In the genomic region with DNA sequence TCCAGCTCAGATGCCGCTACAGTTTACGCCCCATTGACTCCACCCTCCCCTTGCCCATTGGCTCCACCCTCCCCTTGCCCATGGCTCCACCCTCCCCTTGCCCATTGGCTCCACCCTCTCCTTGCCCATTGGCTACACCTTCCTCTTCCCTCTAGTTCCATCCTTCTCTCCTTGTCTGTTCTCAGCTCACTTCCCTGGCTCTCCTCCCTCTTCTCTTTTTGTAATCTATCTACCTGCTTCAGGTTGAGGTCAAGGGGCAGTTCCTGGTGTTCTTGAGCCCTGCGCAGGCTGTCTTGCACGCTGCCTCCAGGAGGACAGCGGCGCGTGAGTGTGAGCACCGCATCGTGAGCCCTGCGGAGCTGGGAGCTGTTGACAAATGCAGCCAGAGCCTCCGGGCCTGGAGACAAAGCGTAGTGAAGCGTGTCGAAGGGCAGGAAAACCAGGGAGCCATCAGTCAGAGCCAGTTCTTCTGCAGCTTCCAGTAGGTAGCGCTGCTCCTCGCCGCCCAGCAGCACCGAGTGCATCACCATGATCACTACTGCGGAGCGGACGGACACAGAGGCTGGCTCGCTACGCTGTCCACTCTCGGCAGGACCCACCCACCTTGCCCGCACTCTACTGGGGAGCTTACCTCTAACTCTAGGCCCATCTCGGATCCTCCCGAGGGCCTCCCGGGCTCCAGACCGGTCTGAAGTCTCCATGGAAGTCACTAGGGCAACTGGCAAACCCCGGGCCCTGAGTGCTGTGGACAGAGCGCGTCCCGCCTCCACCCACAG, we compare ENCODE assay signal across 8 mouse cellular contexts. TPM values are rescaled to one million over a fixed set of nuclear protein-coding genes. Genes with fewer than 3 reads are reported as not detected.
DNase-seq lines count a peak whose midpoint lies in the region; ATAC-seq and TF ChIP-seq lines count a peak whose summit lies in the region.

No protein-coding gene starts in this region.

- H3K36me3 ChIP-seq in hindbrain, embryonic 13.5 days: no peaks in the 10 kb centered on the region
- H3K36me3 ChIP-seq in lung, postnatal 0 days (ENCODE audit: insufficient read depth, low read length): no peaks in the 10 kb centered on the region

- TF ChIP-seq CTCF in lung, postnatal 0 days (IDR thresholded peaks at IDR 0.05): peak; percentile 64

- peaks cover 21% of the 10 kb centered on the region for H3K4me1 ChIP-seq in hindbrain, embryonic 13.5 days (replicated peaks)
- H3K4me1 ChIP-seq in lung, postnatal 0 days (ENCODE audit: insufficient read depth, low read depth, low read length): peaks cover 4% of the 10 kb centered on the region; the same call in 1 of the 2 replicates

- H3K9me3 ChIP-seq in hindbrain, embryonic 13.5 days: no peaks in the 10 kb centered on the region
- no peaks in the 10 kb centered on the region for H3K9me3 ChIP-seq in lung, postnatal 0 days (ENCODE audit: low read length)

- peak overlapping the region; percentile 48 for H3K4me3 ChIP-seq in hindbrain, embryonic 13.5 days
- peak overlapping the region; percentile 31 for H3K4me3 ChIP-seq in lung, postnatal 0 days (ENCODE audit: low read depth, low read length)

- ATAC-seq in frontal cortex, adult (ENCODE audit: low TSS enrichment): peak; percentile 98
- peak; percentile 93 for ATAC-seq in hindbrain, embryonic 13.5 days (ENCODE audit: low FRiP score)
- peak; percentile 93 for ATAC-seq in lung, postnatal 0 days

- 1% methylated on average over 32 of the region's 33 CpGs for WGBS in hindbrain, embryonic 13.5 days
- WGBS in lung, postnatal 0 days: 2% methylated on average over 33 of the region's 33 CpGs

- peak; percentile 93 for DNase-seq in Muller cell, postnatal 12 days (ENCODE audit: inconsistent ontology term)
- DNase-seq in cerebellum, adult 8-10 months: peak; percentile 85
- peak; percentile 66 to 75 for DNase-seq in layer of hippocampus, postnatal 14 days (ENCODE audit: low spot score in 2 of 2)
- DNase-seq in lung, postnatal 0 days (ENCODE audit: low spot score): peak; percentile 74
- DNase-seq in ovary, postnatal 10 days (ENCODE audit: low spot score): peak; percentile 13
- peak; percentile 46 for DNase-seq in thymus, postnatal 0 days (ENCODE audit: low spot score)

- peak overlapping the region; percentile 79 for H3K27ac ChIP-seq in hindbrain, embryonic 13.5 days
- H3K27ac ChIP-seq in lung, postnatal 0 days (ENCODE audit: low read length): no peak overlapping the region

- H3K27me3 ChIP-seq in hindbrain, embryonic 13.5 days: peaks cover 52% of the 10 kb centered on the region
- peaks cover 18% of the 10 kb centered on the region for H3K27me3 ChIP-seq in lung, postnatal 0 days (replicated peaks; ENCODE audit: insufficient read depth, low read length)

- H3K4me2 ChIP-seq in hindbrain, embryonic 13.5 days: peak overlapping the region; percentile 78
- peak overlapping the region; percentile 68 for H3K4me2 ChIP-seq in lung, postnatal 0 days (replicated peaks; ENCODE audit: low read depth, low read length)

- peak overlapping the region; percentile 73 for H3K9ac ChIP-seq in hindbrain, embryonic 13.5 days
- no peak overlapping the region for H3K9ac ChIP-seq in lung, postnatal 0 days (replicated peaks; ENCODE audit: low read depth)

- no peak for TF ChIP-seq EP300 in lung, postnatal 0 days (IDR thresholded peaks at IDR 0.05)

RNA-seq across cellular contexts. Expression of a gene that starts 1.4 kb away (rescaled TPM):
- polyA plus RNA-seq in hindbrain, embryonic 13.5 days (2015; fragmentation: Nextera tagmentation; extraction: Ambion mirVana): 0.21 and 0.30 TPM in 2 replicates
- total RNA-seq in layer of hippocampus, postnatal 14 days (2021): 1 to 10 TPM; 1.0 to 1.1 TPM
- 0.04 TPM in 1 of 2 replicates, not detected in the other for polyA plus RNA-seq in lung, postnatal 0 days (2015; fragmentation: Nextera tagmentation; extraction: Ambion mirVana)
- polyA plus RNA-seq in thymus, postnatal 0 days (2015; fragmentation: Nextera tagmentation; extraction: Ambion mirVana): not detected in 2 replicates

RNA-seq across cellular contexts. Expression of a gene that starts 37.8 kb away (rescaled TPM):
- 0.12 and 0.16 TPM in 2 replicates for polyA plus RNA-seq in hindbrain, embryonic 13.5 days (2015; fragmentation: Nextera tagmentation; extraction: Ambion mirVana)
- 1 to 10 TPM; 5.5 to 8.4 TPM for total RNA-seq in layer of hippocampus, postnatal 14 days (2021)
- polyA plus RNA-seq in lung, postnatal 0 days (2015; fragmentation: Nextera tagmentation; extraction: Ambion mirVana): 0.04 and 0.08 TPM in 2 replicates
- polyA plus RNA-seq in thymus, postnatal 0 days (2015; fragmentation: Nextera tagmentation; extraction: Ambion mirVana): 0.14 and 0.17 TPM in 2 replicates

Comparison
In these comparisons a context has a peak if more than half of its experiments do, and no peak if none do; other contexts are left out.
1. DNase-seq: peak in every context shown above with its lines; median percentile 93 in Muller cell, postnatal 12 days; 85 in cerebellum, adult 8-10 months; 74 in lung, postnatal 0 days; 70 in layer of hippocampus, postnatal 14 days; 46 in thymus, postnatal 0 days; 13 in ovary, postnatal 10 days.